Mouse (Mus musculus): ENCODE measurements around the gene Zranb1. TPM values are rescaled to one million over a fixed set of nuclear protein-coding genes. Genes with fewer than 3 reads are reported as not detected.

Zranb1 gene
- 10 to 100 TPM; 51.3 to 56.9 TPM for total RNA-seq (2021)
- long read RNA-seq, experiment 1, full-length matches to known transcripts, result 40 of 63 reads
- long read RNA-seq, experiment 1, partial matches to known transcripts, result 0 of 63 reads
- long read RNA-seq, experiment 1, other reads (novel, unspliced or antisense), result 23 of 63 reads
- long read RNA-seq, experiment 2, full-length matches to known transcripts, result 29 of 48 reads
- long read RNA-seq, experiment 2, partial matches to known transcripts, result 5 of 48 reads
- long read RNA-seq, experiment 2, other reads (novel, unspliced or antisense), result 14 of 48 reads

GRCm38 (mm10) chr7:132930850-132931559 lies at the start of gene Zranb1:
Zranb1 (plus strand) TSS chr7:132931142.
- DNase-seq (ENCODE audit: low spot score), result peak; percentile 98

- no peak for DNase-seq (ENCODE audit: low spot score)
These were observed 48.6 kb upstream of the Zranb1 start for GRCm38 (mm10) chr7:132882343-132882742.

- no peak for DNase-seq (ENCODE audit: low spot score)
These were observed 46.9 kb upstream of the Zranb1 start for GRCm38 (mm10) chr7:132884031-132884430.

- no peak for DNase-seq (ENCODE audit: low spot score)
These were observed 43.7 kb upstream of the Zranb1 start for GRCm38 (mm10) chr7:132887019-132887804.

GRCm38 (mm10) chr7:132888052-132888451 lies 42.9 kb upstream of the Zranb1 start:
- no peak for DNase-seq (ENCODE audit: low spot score)

GRCm38 (mm10) chr7:132888518-132889249 lies 42.3 kb upstream of the Zranb1 start:
- no peak for DNase-seq (ENCODE audit: low spot score)

- DNase-seq (ENCODE audit: low spot score), result no peak
These were observed 41.3 kb upstream of the Zranb1 start for GRCm38 (mm10) chr7:132889691-132890090.

GRCm38 (mm10) chr7:132890201-132890600 lies 40.7 kb upstream of the Zranb1 start:
- DNase-seq (ENCODE audit: low spot score), result no peak

GRCm38 (mm10) chr7:132891561-132892310 lies 39.2 kb upstream of the Zranb1 start:
- no peak for DNase-seq (ENCODE audit: low spot score)

- no peak for DNase-seq (ENCODE audit: low spot score)
These were observed 38.7 kb upstream of the Zranb1 start for GRCm38 (mm10) chr7:132892311-132892661.

GRCm38 (mm10) chr7:132892806-132893205 lies 38.1 kb upstream of the Zranb1 start:
- DNase-seq (ENCODE audit: low spot score), result no peak

GRCm38 (mm10) chr7:132893336-132893735 lies 37.6 kb upstream of the Zranb1 start:
- no peak for DNase-seq (ENCODE audit: low spot score)

GRCm38 (mm10) chr7:132894841-132895555 lies 35.9 kb upstream of the Zranb1 start:
- DNase-seq (ENCODE audit: low spot score), result peak; percentile 44

- no peak for DNase-seq (ENCODE audit: low spot score)
These were observed 34.6 kb upstream of the Zranb1 start for GRCm38 (mm10) chr7:132896206-132896815.

- no peak for DNase-seq (ENCODE audit: low spot score)
These were observed 33.7 kb upstream of the Zranb1 start for GRCm38 (mm10) chr7:132897258-132897657.

- DNase-seq (ENCODE audit: low spot score), result no peak
These were observed 32.7 kb upstream of the Zranb1 start for GRCm38 (mm10) chr7:132898234-132898633.

- DNase-seq (ENCODE audit: low spot score), result no peak
These were observed 30.0 kb upstream of the Zranb1 start for GRCm38 (mm10) chr7:132900826-132901531.

- DNase-seq (ENCODE audit: low spot score), result no peak
These were observed 27.1 kb upstream of the Zranb1 start for GRCm38 (mm10) chr7:132903796-132904195.

GRCm38 (mm10) chr7:132921971-132922370 lies 9.0 kb upstream of the Zranb1 start:
- no peak for DNase-seq (ENCODE audit: low spot score)
